Mouse (Mus musculus): ENCODE measurements around the gene Sgcd. TPM values are rescaled to one million over a fixed set of nuclear protein-coding genes. Genes with fewer than 3 reads are reported as not detected.

Sgcd gene
- 1.2 and 1.7 TPM in 2 replicates for polyA plus RNA-seq (2015; fragmentation: Nextera tagmentation; extraction: Ambion mirVana)

DNA sequence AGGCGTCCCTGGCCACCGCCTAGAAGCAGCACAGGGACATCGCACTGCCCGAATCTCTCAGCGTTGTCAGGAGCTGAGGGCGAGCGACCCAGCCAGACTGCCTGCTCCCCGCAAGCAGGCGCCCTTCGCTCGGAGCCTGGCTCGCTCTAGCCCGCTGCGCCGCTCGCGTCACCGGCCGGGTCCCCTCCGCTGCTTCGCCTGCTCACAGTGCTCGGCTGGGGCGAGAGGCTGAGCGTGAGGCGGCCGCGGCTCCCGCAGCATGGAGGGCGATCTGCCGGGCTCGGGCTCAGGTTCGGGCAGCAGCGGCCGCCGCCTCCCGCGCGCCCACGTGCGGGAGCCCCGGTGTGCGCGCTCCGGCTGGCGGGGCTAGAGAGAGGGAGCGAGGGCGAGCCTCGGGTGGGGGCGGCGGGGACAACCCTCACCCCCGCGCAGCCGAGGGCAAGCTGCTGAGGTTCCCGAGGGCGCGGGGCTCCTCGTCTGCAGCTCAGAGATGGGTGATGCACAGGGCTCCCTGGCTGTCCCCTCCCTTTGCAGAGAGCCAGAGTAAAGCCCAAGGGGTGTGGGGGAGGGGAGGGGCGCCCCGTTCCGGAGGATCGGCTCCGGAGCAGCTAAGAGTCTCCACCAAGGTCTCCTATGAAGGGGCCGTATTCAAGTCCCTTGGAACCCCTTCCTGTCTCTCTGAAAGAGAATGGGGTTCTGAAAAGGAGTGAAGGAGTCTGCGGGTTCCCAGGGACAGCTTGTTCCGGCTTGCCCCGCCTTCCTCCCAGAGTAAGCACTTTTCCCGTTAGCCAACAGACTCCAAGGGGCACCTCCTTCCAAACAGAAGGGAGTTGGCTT lies at the start of gene Sgcd:
Gene Sgcd, minus strand, starts transcription at position 273 of the 837 bp plus-strand sequence.
- no peaks in the 10 kb centered on the region for H3K9me3 ChIP-seq (ENCODE audit: low read length)
- peak; percentile 29 for DNase-seq (ENCODE audit: low spot score)
- WGBS = 5% methylated on average over 46 of the region's 67 CpGs
- TF ChIP-seq CTCF (IDR thresholded peaks at IDR 0.05) (no peak), EP300 (IDR thresholded peaks at IDR 0.05) (no peak)
- H3K4me3 ChIP-seq (ENCODE audit: low read depth, low read length) = peak within 1 kb of the TSS; percentile 52
- no peaks in the 10 kb centered on the region for H3K4me1 ChIP-seq (ENCODE audit: insufficient read depth, low read depth, low read length)
- no peak within 1 kb of the TSS for H3K27ac ChIP-seq (ENCODE audit: low read length)
- peak; percentile 60 for ATAC-seq
- H3K4me2 ChIP-seq (replicated peaks; ENCODE audit: low read depth, low read length) = peak within 1 kb of the TSS; percentile 87
- peaks cover 3% of the 10 kb centered on the region; the same call in 1 of the 2 replicates for H3K27me3 ChIP-seq (replicated peaks; ENCODE audit: insufficient read depth, low read length)
- H3K36me3 ChIP-seq (ENCODE audit: insufficient read depth, low read length) = no peaks in the 10 kb centered on the region
- H3K9ac ChIP-seq (replicated peaks; ENCODE audit: low read depth) = no peak within 1 kb of the TSS

DNA sequence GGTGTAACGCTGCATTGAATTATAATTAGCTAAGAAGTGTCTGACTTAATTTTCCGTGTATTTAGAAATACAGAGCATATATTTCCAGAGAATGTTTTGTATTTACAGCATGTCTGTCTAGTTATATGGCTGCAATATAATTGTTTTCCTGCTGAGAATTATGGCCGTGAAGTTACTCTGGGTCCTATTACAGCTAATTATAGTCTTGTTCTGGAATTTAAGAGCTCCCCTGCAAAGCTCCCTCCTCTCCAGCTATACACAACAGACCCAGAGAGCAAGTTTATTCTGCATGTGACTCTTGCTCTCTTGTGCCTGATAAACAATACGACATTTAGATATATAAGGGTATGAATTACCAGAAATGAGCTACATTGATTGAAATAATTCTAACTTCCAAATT lies 49.3 kb upstream of the Sgcd start:
- Histone ChIP-seq H3K27ac (ENCODE audit: low read length) (no peak overlapping the region), H3K4me2 (replicated peaks; ENCODE audit: low read depth, low read length) (no peak overlapping the region), H3K9me3 (ENCODE audit: low read length) (no peaks in the 10 kb centered on the region), H3K27me3 (replicated peaks; ENCODE audit: insufficient read depth, low read length) (no peaks in the 10 kb centered on the region), H3K4me1 (ENCODE audit: insufficient read depth, low read depth, low read length) (no peaks in the 10 kb centered on the region), H3K36me3 (ENCODE audit: insufficient read depth, low read length) (no peaks in the 10 kb centered on the region), H3K4me3 (ENCODE audit: low read depth, low read length) (no peak overlapping the region), H3K9ac (replicated peaks; ENCODE audit: low read depth) (no peak overlapping the region)
- TF ChIP-seq CTCF (IDR thresholded peaks at IDR 0.05) (no peak), EP300 (IDR thresholded peaks at IDR 0.05) (no peak)
- DNase-seq (ENCODE audit: low spot score) = no peak
- no peak for ATAC-seq
- 62% methylated on average over 4 of the region's 4 CpGs for WGBS

DNA sequence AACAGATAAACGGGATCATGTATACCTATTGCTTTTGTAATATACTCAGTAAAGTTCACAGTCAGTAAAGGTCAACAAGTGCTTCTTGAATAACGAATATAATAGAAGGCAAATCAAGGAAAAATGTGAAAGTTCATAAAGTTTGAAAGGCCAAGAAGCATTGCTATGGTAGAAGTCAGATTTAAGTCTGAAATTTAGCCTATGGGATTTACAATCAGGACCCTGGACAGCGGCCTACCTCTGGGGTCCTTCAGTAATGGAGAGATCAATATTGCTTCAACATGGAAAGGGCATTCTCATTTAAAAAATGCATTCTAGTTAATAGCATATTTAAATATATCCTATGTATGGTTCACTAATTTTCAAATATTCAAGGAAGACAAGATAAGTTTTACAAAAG lies 24.1 kb upstream of the Sgcd start:
- DNase-seq (ENCODE audit: low spot score) = no peak
- H3K27ac ChIP-seq (ENCODE audit: low read length) = no peak overlapping the region
- ATAC-seq = no peak
- H3K27me3 ChIP-seq (replicated peaks; ENCODE audit: insufficient read depth, low read length) = no peaks in the 10 kb centered on the region
- no peaks in the 10 kb centered on the region for H3K36me3 ChIP-seq (ENCODE audit: insufficient read depth, low read length)
- no peaks in the 10 kb centered on the region for H3K4me1 ChIP-seq (ENCODE audit: insufficient read depth, low read depth, low read length)
- H3K9me3 ChIP-seq (ENCODE audit: low read length) = no peaks in the 10 kb centered on the region
- H3K9ac ChIP-seq (replicated peaks; ENCODE audit: low read depth) = no peak overlapping the region
- WGBS = 44% methylated on average over 3 of the region's 3 CpGs
- H3K4me2 ChIP-seq (replicated peaks; ENCODE audit: low read depth, low read length) = no peak overlapping the region
- TF ChIP-seq EP300 (IDR thresholded peaks at IDR 0.05) (no peak), CTCF (IDR thresholded peaks at IDR 0.05) (no peak)
- H3K4me3 ChIP-seq (ENCODE audit: low read depth, low read length) = no peak overlapping the region

DNA sequence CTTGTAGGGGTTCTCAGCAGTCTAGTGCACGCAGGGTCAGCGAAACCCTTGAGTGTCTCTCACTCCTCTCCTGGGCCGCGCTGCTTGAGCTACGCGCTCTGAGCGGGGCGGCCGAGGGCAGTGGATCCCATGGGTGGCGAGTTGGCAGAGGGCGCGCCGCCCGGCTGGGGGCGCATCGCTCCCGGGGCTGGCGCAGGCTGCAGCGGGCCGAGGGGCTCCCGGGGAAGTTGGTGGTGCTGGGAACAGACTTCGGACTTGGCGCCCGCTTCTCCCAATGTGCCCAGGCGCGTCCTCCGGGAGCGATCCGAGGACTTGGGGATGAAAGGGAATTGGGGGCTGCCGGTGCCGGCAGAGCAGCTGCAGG lies 454 bp downstream of the Sgcd start:
- no peaks in the 10 kb centered on the region for H3K9me3 ChIP-seq (ENCODE audit: low read length)
- no peaks in the 10 kb centered on the region for H3K4me1 ChIP-seq (ENCODE audit: insufficient read depth, low read depth, low read length)
- H3K4me2 ChIP-seq (replicated peaks; ENCODE audit: low read depth, low read length) = peak overlapping the region; percentile 87
- DNase-seq (ENCODE audit: low spot score) = no peak
- H3K36me3 ChIP-seq (ENCODE audit: insufficient read depth, low read length) = no peaks in the 10 kb centered on the region
- H3K27ac ChIP-seq (ENCODE audit: low read length) = no peak overlapping the region
- peaks cover 3% of the 10 kb centered on the region; the same call in 1 of the 2 replicates for H3K27me3 ChIP-seq (replicated peaks; ENCODE audit: insufficient read depth, low read length)
- 1% methylated on average over 28 of the region's 31 CpGs for WGBS
- TF ChIP-seq CTCF (IDR thresholded peaks at IDR 0.05) = peak; percentile 26; the same call in 1 of the 2 replicates
- no peak for TF ChIP-seq EP300 (IDR thresholded peaks at IDR 0.05)
- H3K4me3 ChIP-seq (ENCODE audit: low read depth, low read length) = peak overlapping the region; percentile 52
- H3K9ac ChIP-seq (replicated peaks; ENCODE audit: low read depth) = no peak overlapping the region
- peak; percentile 23; the same call in 1 of the 2 replicates for ATAC-seq

DNA sequence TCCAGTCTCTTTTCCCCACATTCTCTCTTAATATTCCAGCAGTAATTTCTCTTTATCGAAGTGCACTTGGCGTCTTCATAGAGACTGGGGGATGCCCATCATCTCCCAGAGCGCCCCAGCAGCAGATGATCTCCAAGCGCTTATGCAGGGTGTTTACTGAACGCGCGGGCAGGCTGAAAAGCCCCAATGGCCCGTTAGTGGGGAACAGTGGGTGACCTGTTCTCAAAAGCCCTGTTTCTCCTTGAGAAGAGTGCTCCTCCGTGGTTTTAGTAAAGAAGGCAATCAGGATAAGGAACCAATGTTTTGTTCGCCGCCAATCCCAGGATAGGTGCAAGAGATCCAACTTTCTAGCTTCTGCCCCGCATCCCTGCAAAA lies 889 bp downstream of the Sgcd start:
- 16% methylated on average over 12 of the region's 12 CpGs for WGBS
- Histone ChIP-seq H3K4me2 (replicated peaks; ENCODE audit: low read depth, low read length) (peak overlapping the region; percentile 87), H3K4me1 (ENCODE audit: insufficient read depth, low read depth, low read length) (no peaks in the 10 kb centered on the region), H3K9me3 (ENCODE audit: low read length) (no peaks in the 10 kb centered on the region), H3K9ac (replicated peaks; ENCODE audit: low read depth) (no peak overlapping the region), H3K36me3 (ENCODE audit: insufficient read depth, low read length) (no peaks in the 10 kb centered on the region), H3K27me3 (replicated peaks; ENCODE audit: insufficient read depth, low read length) (peaks cover 3% of the 10 kb centered on the region; the same call in 1 of the 2 replicates), H3K4me3 (ENCODE audit: low read depth, low read length) (peak overlapping the region; percentile 52), H3K27ac (ENCODE audit: low read length) (no peak overlapping the region)
- ATAC-seq = no peak
- TF ChIP-seq CTCF (IDR thresholded peaks at IDR 0.05) (no peak), EP300 (IDR thresholded peaks at IDR 0.05) (no peak)
- no peak for DNase-seq (ENCODE audit: low spot score)

DNA sequence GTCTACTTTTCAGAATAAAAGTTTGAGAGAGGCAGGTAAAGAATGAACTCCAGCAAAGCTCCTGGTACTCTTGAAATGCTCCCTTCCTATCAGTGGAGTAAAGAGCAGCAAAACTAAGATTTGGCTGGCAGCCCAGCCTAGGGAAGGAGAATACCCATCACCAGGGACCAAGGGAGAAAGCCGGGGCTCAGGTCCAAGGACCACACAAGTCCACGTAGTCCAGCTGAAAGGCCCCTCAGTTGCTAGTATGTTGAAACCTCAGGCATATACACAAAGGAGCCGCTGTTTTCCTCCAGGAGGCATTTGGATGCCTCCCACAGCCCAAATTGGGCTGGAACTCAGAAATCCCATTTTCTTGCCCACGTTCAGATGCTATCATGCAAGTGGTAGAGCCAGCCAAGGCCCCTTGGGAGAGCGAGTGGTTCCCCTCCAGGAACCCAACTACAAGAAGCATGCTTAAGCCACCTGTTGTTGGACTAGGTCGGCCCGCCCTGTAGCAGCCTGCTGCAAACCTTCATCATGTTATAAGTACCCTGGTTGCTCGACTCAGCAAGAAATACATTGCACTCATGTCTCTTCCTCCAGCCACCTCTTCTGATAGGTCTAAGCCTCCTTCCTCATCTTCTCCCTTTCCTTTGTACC lies 1.4 kb downstream of the Sgcd start:
- TF ChIP-seq CTCF (IDR thresholded peaks at IDR 0.05) = no peak
- TF ChIP-seq EP300 (IDR thresholded peaks at IDR 0.05) = no peak
- no peak for ATAC-seq
- WGBS = 50% methylated on average over 8 of the region's 8 CpGs
- H3K9me3 ChIP-seq (ENCODE audit: low read length) = no peaks in the 10 kb centered on the region
- no peaks in the 10 kb centered on the region for H3K4me1 ChIP-seq (ENCODE audit: insufficient read depth, low read depth, low read length)
- H3K36me3 ChIP-seq (ENCODE audit: insufficient read depth, low read length) = no peaks in the 10 kb centered on the region
- no peak overlapping the region for H3K9ac ChIP-seq (replicated peaks; ENCODE audit: low read depth)
- no peak for DNase-seq (ENCODE audit: low spot score)
- no peak overlapping the region for H3K27ac ChIP-seq (ENCODE audit: low read length)
- no peak overlapping the region for H3K4me3 ChIP-seq (ENCODE audit: low read depth, low read length)
- peaks cover 3% of the 10 kb centered on the region; the same call in 1 of the 2 replicates for H3K27me3 ChIP-seq (replicated peaks; ENCODE audit: insufficient read depth, low read length)
- peak overlapping the region; percentile 87; the same call in 1 of the 2 replicates for H3K4me2 ChIP-seq (replicated peaks; ENCODE audit: low read depth, low read length)

Data from lung, postnatal 0 days (tissue).